Mouse (Mus musculus): ENCODE results near the gene Mblac1. TPM values are rescaled to one million over a fixed set of nuclear protein-coding genes. Genes with fewer than 3 reads are reported as not detected.
"Not testable (repeated sequence)": the region's sequence is repeated elsewhere in the genome, so short reads cannot be mapped to it uniquely, and the experiment has no call there.

Gene Mblac1
- polyA plus RNA-seq, 1 experiment = 1.4 TPM

DNA sequence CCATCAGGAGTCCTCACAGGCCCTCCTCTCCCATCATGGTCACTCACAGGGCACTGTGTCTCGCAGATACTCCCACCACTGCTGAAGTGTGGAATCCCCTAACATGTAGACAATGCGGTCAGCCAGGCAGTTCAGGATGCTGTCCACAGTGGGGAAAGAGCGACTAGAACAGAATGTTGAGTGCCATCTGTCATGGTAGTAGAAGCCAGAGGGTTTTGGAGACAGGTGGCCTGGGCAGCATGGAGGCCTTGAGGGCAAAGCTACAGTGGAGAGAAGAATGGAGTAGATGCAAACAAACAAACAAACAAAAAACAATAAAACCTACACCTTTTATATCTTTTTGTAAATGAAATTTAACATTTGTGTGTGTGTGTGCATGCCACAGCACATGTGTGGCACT is 8.0 kb downstream of the Mblac1 start:
- H3K4me3 ChIP-seq (ENCODE audit: low read depth, low read length) = no peak overlapping the region
- H3K4me1 ChIP-seq (ENCODE audit: control insufficient read depth, insufficient read depth, low read length) = no peaks in the 10 kb centered on the region
- no peaks in the 10 kb centered on the region for H3K36me3 ChIP-seq (ENCODE audit: control insufficient read depth, insufficient read depth, low read length, poor library complexity, severe bottlenecking)
- no peak overlapping the region for H3K27ac ChIP-seq (ENCODE audit: insufficient read depth, low read length)
- TF ChIP-seq EP300 (IDR thresholded peaks at IDR 0.05; ENCODE audit: insufficient read depth, low read depth, low read length) (no peak), CTCF (IDR thresholded peaks at IDR 0.05; ENCODE audit: low read depth, low read length) (no peak)
- H3K27me3 ChIP-seq (ENCODE audit: control insufficient read depth, insufficient read depth, low read length, poor library complexity, severe bottlenecking) = no peaks in the 10 kb centered on the region
- H3K9ac ChIP-seq (ENCODE audit: low read depth, poor library complexity, severe bottlenecking) = no peak overlapping the region
- peaks cover 14% of the 10 kb centered on the region for H3K9me3 ChIP-seq (replicated peaks; ENCODE audit: control insufficient read depth, insufficient read depth, low read length, poor library complexity, severe bottlenecking)

DNA sequence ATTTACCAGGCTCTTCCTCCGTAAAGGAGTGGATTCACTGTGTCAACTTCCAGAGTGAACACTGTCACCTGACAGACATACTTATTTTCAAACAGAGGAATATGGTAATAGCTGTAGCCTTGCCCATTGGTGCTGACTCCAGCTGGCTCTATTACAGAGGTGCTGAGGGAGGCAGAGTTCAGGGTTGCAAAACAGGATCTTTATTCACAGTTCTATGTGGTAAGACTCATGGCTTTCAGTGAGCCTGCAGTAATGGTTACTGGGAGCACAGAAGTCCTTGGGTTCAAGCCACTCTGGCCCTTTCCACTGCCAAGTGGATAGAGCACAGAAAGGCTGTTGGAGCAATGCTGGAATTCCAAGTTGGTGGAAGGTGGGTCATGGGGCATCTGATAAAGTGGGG is 13.1 kb downstream of the Mblac1 start:
- TF ChIP-seq EP300 (IDR thresholded peaks at IDR 0.05; ENCODE audit: insufficient read depth, low read depth, low read length) (no peak), POLR2A (IDR thresholded peaks at IDR 0.05; ENCODE audit: insufficient read depth, low read length) (no peak), CTCF (IDR thresholded peaks at IDR 0.05; ENCODE audit: low read depth, low read length) (no peak)
- Histone ChIP-seq H3K4me1 (ENCODE audit: control insufficient read depth, insufficient read depth, low read length) (no peaks in the 10 kb centered on the region), H3K9me3 (replicated peaks; ENCODE audit: control insufficient read depth, insufficient read depth, low read length, poor library complexity, severe bottlenecking) (peaks cover 14% of the 10 kb centered on the region), H3K9ac (ENCODE audit: low read depth, poor library complexity, severe bottlenecking) (no peak overlapping the region), H3K4me3 (ENCODE audit: low read depth, low read length) (no peak overlapping the region), H3K27me3 (ENCODE audit: control insufficient read depth, insufficient read depth, low read length, poor library complexity, severe bottlenecking) (no peaks in the 10 kb centered on the region), H3K36me3 (ENCODE audit: control insufficient read depth, insufficient read depth, low read length, poor library complexity, severe bottlenecking) (no peaks in the 10 kb centered on the region), H3K27ac (ENCODE audit: insufficient read depth, low read length) (no peak overlapping the region)

DNA sequence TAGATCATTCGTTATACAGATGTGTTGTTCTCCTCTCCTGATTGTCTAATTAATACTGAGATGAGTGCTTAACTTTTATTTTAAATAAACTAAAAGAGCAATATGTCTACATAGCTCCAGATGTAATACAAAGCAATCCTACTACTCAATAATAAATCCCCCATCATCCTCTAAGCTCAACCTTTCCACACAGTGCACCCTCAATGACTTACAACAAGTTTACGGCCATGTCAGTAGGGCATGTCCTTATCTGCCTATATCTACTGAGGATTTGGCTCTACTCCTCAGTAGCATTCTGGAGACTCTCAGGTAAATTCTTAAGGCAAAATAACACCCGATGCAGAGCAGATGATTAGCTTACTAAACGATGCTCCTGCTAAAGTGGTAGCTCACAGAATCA is 13.8 kb downstream of the Mblac1 start:
- H3K27me3 ChIP-seq (ENCODE audit: control insufficient read depth, insufficient read depth, low read length, poor library complexity, severe bottlenecking) = no peaks in the 10 kb centered on the region
- H3K4me3 ChIP-seq (ENCODE audit: low read depth, low read length) = no peak overlapping the region
- no peaks in the 10 kb centered on the region for H3K4me1 ChIP-seq (ENCODE audit: control insufficient read depth, insufficient read depth, low read length)
- peaks cover 17% of the 10 kb centered on the region for H3K9me3 ChIP-seq (replicated peaks; ENCODE audit: control insufficient read depth, insufficient read depth, low read length, poor library complexity, severe bottlenecking)
- H3K36me3 ChIP-seq (ENCODE audit: control insufficient read depth, insufficient read depth, low read length, poor library complexity, severe bottlenecking) = no peaks in the 10 kb centered on the region
- no peak overlapping the region for H3K27ac ChIP-seq (ENCODE audit: insufficient read depth, low read length)
- no peak overlapping the region for H3K9ac ChIP-seq (ENCODE audit: low read depth, poor library complexity, severe bottlenecking)
- TF ChIP-seq POLR2A (IDR thresholded peaks at IDR 0.05; ENCODE audit: insufficient read depth, low read length) (no peak), CTCF (IDR thresholded peaks at IDR 0.05; ENCODE audit: low read depth, low read length) (no peak), EP300 (IDR thresholded peaks at IDR 0.05; ENCODE audit: insufficient read depth, low read depth, low read length) (no peak)

DNA sequence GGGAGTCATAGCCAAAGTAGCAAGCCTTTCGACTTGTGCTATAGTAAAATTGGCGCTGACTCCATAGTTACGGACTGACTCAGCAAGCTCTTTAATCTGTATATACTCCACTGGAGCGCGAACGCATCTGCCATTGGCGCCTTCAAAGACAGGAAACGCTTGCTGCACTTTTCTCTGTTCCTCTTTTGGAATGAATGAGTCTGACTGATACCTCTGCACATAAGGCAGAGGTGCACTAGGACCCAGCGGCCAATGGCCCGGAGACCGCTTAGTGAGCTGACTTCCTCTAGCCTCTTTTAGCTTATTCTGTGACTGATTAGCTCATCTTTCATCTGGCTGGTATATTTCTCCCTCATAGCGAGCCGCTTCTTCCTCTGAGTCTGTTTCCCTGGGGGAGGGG is 22.5 kb downstream of the Mblac1 start:
- not testable (repeated sequence) for H3K27me3 ChIP-seq (ENCODE audit: control insufficient read depth, insufficient read depth, low read length, poor library complexity, severe bottlenecking); H3K9ac ChIP-seq (ENCODE audit: low read depth, poor library complexity, severe bottlenecking); H3K4me3 ChIP-seq (ENCODE audit: low read depth, low read length); H3K4me1 ChIP-seq (ENCODE audit: control insufficient read depth, insufficient read depth, low read length); H3K36me3 ChIP-seq (ENCODE audit: control insufficient read depth, insufficient read depth, low read length, poor library complexity, severe bottlenecking); H3K27ac ChIP-seq (ENCODE audit: insufficient read depth, low read length)
- peaks cover 33% of the 10 kb centered on the region for H3K9me3 ChIP-seq (replicated peaks; ENCODE audit: control insufficient read depth, insufficient read depth, low read length, poor library complexity, severe bottlenecking)

DNA sequence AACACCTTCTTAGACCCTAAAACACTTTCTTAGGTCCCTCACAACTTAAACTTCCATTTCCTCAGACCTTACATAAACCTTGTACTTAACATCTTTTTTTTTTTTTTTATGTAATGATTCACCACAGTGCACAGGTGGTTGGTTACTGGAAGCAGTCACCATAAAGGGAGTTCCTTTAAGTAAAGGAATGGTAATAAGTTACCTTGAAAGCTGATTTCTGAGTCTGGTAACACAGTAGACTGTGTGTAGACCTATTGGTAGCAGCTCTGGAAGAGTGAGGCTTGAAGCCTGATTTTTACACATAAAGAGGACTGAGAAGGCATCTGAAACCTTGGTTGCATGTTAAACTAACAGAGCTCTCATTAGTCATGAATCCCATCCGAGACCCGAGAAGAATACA is 25.8 kb downstream of the Mblac1 start:
- H3K9ac ChIP-seq (ENCODE audit: low read depth, poor library complexity, severe bottlenecking) = no peak overlapping the region
- no peak overlapping the region for H3K27ac ChIP-seq (ENCODE audit: insufficient read depth, low read length)
- no peaks in the 10 kb centered on the region for H3K27me3 ChIP-seq (ENCODE audit: control insufficient read depth, insufficient read depth, low read length, poor library complexity, severe bottlenecking)
- H3K9me3 ChIP-seq (replicated peaks; ENCODE audit: control insufficient read depth, insufficient read depth, low read length, poor library complexity, severe bottlenecking) = peaks cover 25% of the 10 kb centered on the region
- H3K4me1 ChIP-seq (ENCODE audit: control insufficient read depth, insufficient read depth, low read length) = no peaks in the 10 kb centered on the region
- no peaks in the 10 kb centered on the region for H3K36me3 ChIP-seq (ENCODE audit: control insufficient read depth, insufficient read depth, low read length, poor library complexity, severe bottlenecking)
- H3K4me3 ChIP-seq (ENCODE audit: low read depth, low read length) = no peak overlapping the region
- TF ChIP-seq CTCF (IDR thresholded peaks at IDR 0.05; ENCODE audit: low read depth, low read length) = no peak
- TF ChIP-seq POLR2A (IDR thresholded peaks at IDR 0.05; ENCODE audit: insufficient read depth, low read length) = no peak
- TF ChIP-seq EP300 (IDR thresholded peaks at IDR 0.05; ENCODE audit: insufficient read depth, low read depth, low read length) = no peak

DNA sequence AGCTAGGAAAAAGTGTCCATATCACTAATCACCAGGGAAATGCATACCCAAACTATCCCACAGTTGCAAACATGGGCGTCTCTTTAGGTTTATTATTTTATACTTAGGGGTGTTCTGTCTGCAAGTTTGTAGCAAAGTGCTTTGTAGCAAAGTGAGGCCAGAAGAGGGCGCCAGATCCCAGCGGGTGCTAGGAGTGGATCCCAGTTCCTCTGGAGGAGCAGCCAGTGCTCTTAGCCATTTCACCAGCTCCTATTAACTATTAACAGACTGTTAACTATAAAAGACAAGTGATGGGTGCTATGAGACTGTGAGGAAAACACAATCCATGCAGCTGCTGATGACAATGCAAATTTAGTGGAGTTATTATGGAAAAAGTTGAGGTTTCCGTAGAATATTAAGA is 28.0 kb downstream of the Mblac1 start:
- no peak overlapping the region for H3K4me3 ChIP-seq (ENCODE audit: low read depth, low read length)
- no peak overlapping the region for H3K27ac ChIP-seq (ENCODE audit: insufficient read depth, low read length)
- TF ChIP-seq CTCF (IDR thresholded peaks at IDR 0.05; ENCODE audit: low read depth, low read length) = peak; percentile 86
- TF ChIP-seq EP300 (IDR thresholded peaks at IDR 0.05; ENCODE audit: insufficient read depth, low read depth, low read length) = no peak
- no peaks in the 10 kb centered on the region for H3K4me1 ChIP-seq (ENCODE audit: control insufficient read depth, insufficient read depth, low read length)
- no peaks in the 10 kb centered on the region for H3K36me3 ChIP-seq (ENCODE audit: control insufficient read depth, insufficient read depth, low read length, poor library complexity, severe bottlenecking)
- H3K9ac ChIP-seq (ENCODE audit: low read depth, poor library complexity, severe bottlenecking) = no peak overlapping the region
- H3K27me3 ChIP-seq (ENCODE audit: control insufficient read depth, insufficient read depth, low read length, poor library complexity, severe bottlenecking) = no peaks in the 10 kb centered on the region
- peaks cover 6% of the 10 kb centered on the region for H3K9me3 ChIP-seq (replicated peaks; ENCODE audit: control insufficient read depth, insufficient read depth, low read length, poor library complexity, severe bottlenecking)
